Mouse (Mus musculus) lung, postnatal 10 days (tissue): ENCODE measurements around the gene Aqp5.

Experiments used
- DNase-seq: peaks from one replicate; pipeline ENCODE4 v3.0.0; 2021

Aqp5 gene

DNA sequence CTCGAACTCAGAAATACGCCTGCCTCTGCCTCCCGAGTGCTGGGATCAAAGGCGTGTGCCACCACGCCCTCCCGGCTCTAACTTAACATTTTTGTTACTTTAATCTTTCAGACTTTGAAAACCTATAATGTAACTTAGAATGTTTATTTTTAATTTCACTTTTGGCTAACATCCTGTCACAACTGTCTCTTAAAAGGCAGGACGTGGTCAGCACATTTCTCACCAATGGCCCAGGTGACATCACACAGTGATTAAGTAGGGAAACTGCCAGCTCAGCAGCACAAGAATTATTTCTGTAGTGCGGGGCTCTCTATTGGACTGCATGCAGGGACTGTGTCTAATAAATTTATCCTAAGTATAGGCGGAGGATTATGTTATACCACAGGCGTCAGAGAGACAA lies 53.2 kb downstream of the Aqp5 start:
- no peak for DNase-seq
